9 mouse cellular contexts compared by ENCODE assay signal in the genomic region with DNA sequence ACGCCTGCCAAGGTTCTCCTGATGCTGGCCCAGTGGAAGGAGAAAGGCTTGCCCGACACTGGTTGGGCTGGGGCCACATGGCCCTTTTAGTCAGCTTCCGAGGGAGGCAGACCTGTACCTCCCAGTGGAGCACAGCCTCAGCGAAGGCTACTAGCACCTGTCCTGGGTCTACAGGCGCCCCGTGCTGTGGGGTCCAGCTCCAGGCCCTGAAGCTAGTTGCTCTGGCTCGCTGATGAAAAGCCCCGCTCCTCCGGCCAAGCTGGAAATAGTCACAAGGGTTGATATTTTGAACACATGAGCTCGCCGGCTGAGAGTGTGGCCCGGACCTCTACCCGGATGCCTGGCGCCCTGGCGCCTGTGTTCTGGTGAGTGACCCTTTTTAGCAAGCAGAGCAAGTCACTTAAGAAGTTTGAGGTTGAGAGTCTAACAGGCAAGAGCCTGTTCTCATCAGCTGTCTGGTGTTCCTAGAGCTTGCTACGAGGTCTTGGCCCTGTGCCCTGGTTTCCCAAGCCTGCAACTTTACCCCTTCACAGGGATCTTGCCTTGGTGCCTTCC. TPM values are rescaled to one million over a fixed set of nuclear protein-coding genes. Genes with fewer than 3 reads are reported as not detected.
DNase-seq lines count a peak whose midpoint lies in the region; ATAC-seq lines count a peak whose summit lies in the region.
"Had no signal": no experiment of that assay in that cellular context is flagged by ENCODE, and none has a peak within 500 bp of the region (broad histone marks: within the 10 kb centered on the region; RNA-seq: fewer than 3 reads in every experiment).

No protein-coding gene starts in this region.

- no peak overlapping the region for H3K4me3 ChIP-seq in limb, embryonic 12.5 days (replicated peaks)

- peaks cover 21% of the 10 kb centered on the region; the same call in 1 of the 2 replicates for H3K4me1 ChIP-seq in limb, embryonic 12.5 days (replicated peaks)

- H3K27ac ChIP-seq in limb, embryonic 12.5 days = no peak overlapping the region

- no peak overlapping the region; the same call in 1 of the 2 replicates for H3K9ac ChIP-seq in limb, embryonic 12.5 days (replicated peaks)

- H3K27me3 ChIP-seq in limb, embryonic 12.5 days = peaks cover 3% of the 10 kb centered on the region

- H3K9me3 ChIP-seq in limb, embryonic 12.5 days = 0 out of 2 replicates have a peak, but pooled peaks cover 9% of the 10 kb centered on the region

- DNase-seq in adrenal gland, postnatal 10 days = peak; percentile 41
- DNase-seq in adrenal gland, postnatal 36 days = no peak
- DNase-seq in NIH3T3 (ENCODE audit: low read depth) = peak; percentile 42
- DNase-seq in heart, adult 8-10 months (ENCODE audit: low spot score) = peak; percentile 36
- DNase-seq in embryo, embryonic 9.5 days (ENCODE audit: extremely low spot score) = no peak
- no peak for DNase-seq in spleen, adult 18-20 months
- no peak for DNase-seq in frontal cortex, postnatal 14 days (ENCODE audit: low spot score in 2 of 2)

- 72% methylated on average over 16 of the region's 16 CpGs for WGBS in limb, embryonic 12.5 days

- no peak for ATAC-seq in limb, embryonic 12.5 days (ENCODE audit: insufficient number of reproducible peaks, insufficient read depth, low FRiP score, low TSS enrichment, low read depth)

- H3K36me3 ChIP-seq in limb, embryonic 12.5 days = no peaks in the 10 kb centered on the region

- 0 out of 2 replicates have a peak overlapping the region, but pooled peaks have one; percentile 1 for H3K4me2 ChIP-seq in limb, embryonic 12.5 days

RNA-seq across cellular contexts. Expression of a gene that starts 22.6 kb away (rescaled TPM):
- 10 to 100 TPM; 17.9 to 22.5 TPM for total RNA-seq in adrenal gland, postnatal 10 days (2021)
- total RNA-seq in adrenal gland, postnatal 36 days (2021) = 10 to 100 TPM; 28.9 to 30.9 TPM
- 10 to 100 TPM; 12.5 to 19.0 (median 15.3) TPM for total RNA-seq in heart, adult 8-10 months (2022)
- polyA plus RNA-seq in limb, embryonic 12.5 days (2016; fragmentation: Nextera tagmentation; extraction: Ambion mirVana) = 13.8 and 14.1 TPM in 2 replicates

RNA-seq across cellular contexts. Expression of a gene that starts 40.7 kb away (rescaled TPM):
- total RNA-seq in adrenal gland, postnatal 10 days (2021) = not detected
- total RNA-seq in adrenal gland, postnatal 36 days (2021) = not detected
- not detected for total RNA-seq in heart, adult 8-10 months (2022)
- not detected in 2 replicates for polyA plus RNA-seq in limb, embryonic 12.5 days (2016; fragmentation: Nextera tagmentation; extraction: Ambion mirVana)
- polyA plus RNA-seq: limb, embryonic 11.5 days had no signal

Comparison
In these comparisons a context has a peak if more than half of its experiments do, and no peak if none do; other contexts are left out.
1. DNase-seq: peak in adrenal gland, postnatal 10 days (single experiment), NIH3T3 (single experiment) and heart, adult 8-10 months (single experiment); none in adrenal gland, postnatal 36 days (0 of 2), embryo, embryonic 9.5 days (single experiment), spleen, adult 18-20 months (0 of 2) and frontal cortex, postnatal 14 days (0 of 2).